Mouse (Mus musculus): ENCODE measurements around the gene Nmur1.

DNA sequence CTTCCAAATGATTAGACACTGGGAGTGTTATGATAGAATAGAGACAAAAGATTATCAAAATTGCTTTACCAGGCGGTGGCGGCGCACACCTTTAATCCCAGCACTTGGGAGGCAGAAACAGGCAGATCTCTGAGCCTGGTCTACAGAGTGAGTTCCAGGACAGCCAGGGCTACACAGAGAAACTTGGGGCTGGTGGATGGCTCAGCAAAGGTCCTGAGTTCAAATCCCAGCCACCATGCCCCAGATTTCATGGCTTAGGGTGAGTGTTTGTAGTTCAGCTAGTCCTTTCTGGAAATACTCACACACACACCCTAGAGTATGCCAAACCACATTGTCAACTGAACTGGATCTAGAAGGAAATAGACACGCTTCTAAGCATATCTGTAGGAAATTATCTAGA is 81.0 kb downstream of the Nmur1 start:
- TF ChIP-seq POLR2A (IDR thresholded peaks at IDR 0.05; ENCODE audit: low read depth, low read length) (no peak), CTCF (IDR thresholded peaks at IDR 0.05; ENCODE audit: extremely low read depth, insufficient read depth, insufficient read length, insufficient replicate concordance) (no peak)

All from spleen, adult 2 months (tissue).